Mouse (Mus musculus): ENCODE data around the gene Pex26. TPM values are rescaled to one million over a fixed set of nuclear protein-coding genes. Genes with fewer than 3 reads are reported as not detected.

Pex26 gene
- polyA plus RNA-seq, 1 experiment from 2014 or later: 10.9 TPM

DNA sequence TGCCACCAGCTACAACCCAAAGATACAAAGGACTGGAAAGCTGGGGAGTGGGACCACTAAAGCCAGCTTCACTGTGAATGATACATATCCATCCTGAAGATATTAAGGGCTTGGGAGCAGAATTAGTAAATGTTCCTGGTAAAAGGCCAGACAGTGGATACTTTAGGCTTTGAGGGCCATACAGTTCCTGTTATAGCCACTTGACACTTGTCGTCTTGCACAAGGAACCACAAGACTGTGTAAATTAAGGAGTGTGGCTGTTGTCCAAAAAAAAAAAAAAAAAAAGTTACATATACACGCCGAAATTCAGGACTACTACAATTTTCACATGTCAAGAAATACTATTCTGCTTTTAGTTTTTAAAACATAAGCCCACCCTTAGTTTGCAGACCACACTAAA, 35.1 kb upstream of the Pex26 start:
- ATAC-seq (ENCODE audit: low FRiP score): no peak

DNA sequence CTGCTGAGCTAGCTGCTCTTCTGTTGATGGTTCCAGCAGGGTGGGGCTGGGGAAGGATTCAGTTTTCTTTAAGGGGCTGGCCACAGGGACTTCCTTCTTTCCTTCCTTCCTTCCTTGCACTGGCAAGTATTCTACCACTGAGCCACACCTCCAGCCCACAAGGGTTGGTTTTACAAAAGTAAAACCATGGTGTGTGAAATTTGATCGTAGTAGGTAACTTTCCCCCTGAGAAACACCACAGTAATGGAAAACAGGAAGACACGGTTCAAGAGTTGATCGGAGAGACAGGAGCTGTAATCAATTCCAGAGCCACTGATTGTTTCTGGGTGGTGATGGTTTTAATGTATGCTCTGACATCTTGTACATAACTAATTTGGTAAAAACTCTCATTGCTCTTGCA, 34.0 kb upstream of the Pex26 start:
- peaks cover 22% of the 10 kb centered on the region for H3K4me1 ChIP-seq
- WGBS: 79% methylated on average over 3 of the region's 3 CpGs
- H3K27me3 ChIP-seq: no peaks in the 10 kb centered on the region
- H3K9ac ChIP-seq: no peak overlapping the region
- no peaks in the 10 kb centered on the region for H3K9me3 ChIP-seq
- no peak for ATAC-seq (ENCODE audit: low FRiP score)
- H3K36me3 ChIP-seq (replicated peaks): no peaks in the 10 kb centered on the region
- H3K4me2 ChIP-seq: no peak overlapping the region
- no peak overlapping the region for H3K27ac ChIP-seq
- H3K4me3 ChIP-seq (replicated peaks): no peak overlapping the region

More for the DNA sequence above, 35.1 kb upstream of the Pex26 start:
- Histone ChIP-seq H3K4me1 (peaks cover 22% of the 10 kb centered on the region), H3K9ac (no peak overlapping the region), H3K27ac (no peak overlapping the region), H3K9me3 (no peaks in the 10 kb centered on the region), H3K27me3 (no peaks in the 10 kb centered on the region; the same call in 1 of the 2 replicates), H3K4me2 (no peak overlapping the region), H3K4me3 (replicated peaks) (no peak overlapping the region), H3K36me3 (replicated peaks) (no peaks in the 10 kb centered on the region)
- WGBS: 59% methylated on average over 3 of the region's 3 CpGs

DNA sequence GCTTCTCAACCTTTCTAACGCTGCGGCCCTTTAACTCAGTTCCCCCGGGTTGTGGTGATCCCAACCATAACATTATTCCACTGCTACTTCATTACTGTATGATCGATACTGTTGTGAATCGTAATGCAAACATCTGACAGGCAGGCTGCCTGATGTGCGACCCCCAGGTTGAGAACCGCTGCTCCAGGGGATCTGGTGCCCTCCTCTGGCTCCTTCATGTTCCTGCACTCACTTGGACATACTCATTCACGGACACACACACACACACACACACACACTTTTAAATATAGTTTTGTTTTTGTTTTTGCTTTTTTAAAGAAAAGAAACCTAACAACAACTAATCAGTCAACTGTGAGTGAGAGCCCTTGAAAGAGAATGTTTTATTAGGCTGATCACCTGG, 33.3 kb upstream of the Pex26 start:
- Histone ChIP-seq H3K9me3 (no peaks in the 10 kb centered on the region), H3K4me1 (peaks cover 17% of the 10 kb centered on the region), H3K27ac (no peak overlapping the region), H3K27me3 (no peaks in the 10 kb centered on the region), H3K9ac (no peak overlapping the region), H3K4me3 (replicated peaks) (no peak overlapping the region), H3K36me3 (replicated peaks) (no peaks in the 10 kb centered on the region), H3K4me2 (no peak overlapping the region)
- 96% methylated on average over 8 of the region's 8 CpGs for WGBS
- no peak for ATAC-seq (ENCODE audit: low FRiP score)

- Histone ChIP-seq H3K36me3 (replicated peaks) (no peaks in the 10 kb centered on the region), H3K9me3 (no peaks in the 10 kb centered on the region), H3K27ac (no peak overlapping the region), H3K4me1 (peaks cover 6% of the 10 kb centered on the region; the same call in 1 of the 2 replicates), H3K9ac (no peak overlapping the region), H3K4me2 (no peak overlapping the region), H3K27me3 (no peaks in the 10 kb centered on the region), H3K4me3 (replicated peaks) (no peak overlapping the region)
- no peak for ATAC-seq (ENCODE audit: low FRiP score)
- 68% methylated on average over 6 of the region's 6 CpGs for WGBS
These were observed 31.7 kb upstream of the Pex26 start for GRCm38 (mm10) chr6:121151732-121152131.

- 77% methylated on average over 8 of the region's 8 CpGs for WGBS
- no peaks in the 10 kb centered on the region for H3K9me3 ChIP-seq
- 0 out of 2 replicates have a peak, but pooled peaks cover 3% of the 10 kb centered on the region for H3K4me1 ChIP-seq
- H3K4me3 ChIP-seq (replicated peaks): no peak overlapping the region
- H3K4me2 ChIP-seq: no peak overlapping the region
- no peak overlapping the region for H3K9ac ChIP-seq
- H3K27me3 ChIP-seq: no peaks in the 10 kb centered on the region
- no peak for ATAC-seq (ENCODE audit: low FRiP score)
- no peak overlapping the region for H3K27ac ChIP-seq
- H3K36me3 ChIP-seq (replicated peaks): no peaks in the 10 kb centered on the region
These were observed 30.3 kb upstream of the Pex26 start for GRCm38 (mm10) chr6:121153177-121153576.

- Histone ChIP-seq H3K4me3 (replicated peaks) (no peak overlapping the region), H3K36me3 (replicated peaks) (no peaks in the 10 kb centered on the region), H3K27me3 (no peaks in the 10 kb centered on the region), H3K4me1 (0 out of 2 replicates have a peak, but pooled peaks cover 3% of the 10 kb centered on the region), H3K9ac (no peak overlapping the region), H3K9me3 (no peaks in the 10 kb centered on the region), H3K4me2 (no peak overlapping the region), H3K27ac (no peak overlapping the region)
- ATAC-seq (ENCODE audit: low FRiP score): no peak
- WGBS: 92% methylated on average over 16 of the region's 16 CpGs
These were observed 28.8 kb upstream of the Pex26 start for GRCm38 (mm10) chr6:121154451-121155300.

- 86% methylated on average over 2 of the region's 2 CpGs for WGBS
- Histone ChIP-seq H3K4me2 (no peak overlapping the region), H3K4me1 (0 out of 2 replicates have a peak, but pooled peaks cover 3% of the 10 kb centered on the region), H3K9ac (no peak overlapping the region), H3K27me3 (no peaks in the 10 kb centered on the region), H3K36me3 (replicated peaks) (no peaks in the 10 kb centered on the region), H3K27ac (no peak overlapping the region), H3K4me3 (replicated peaks) (no peak overlapping the region), H3K9me3 (no peaks in the 10 kb centered on the region)
- no peak for ATAC-seq (ENCODE audit: low FRiP score)
These were observed 27.4 kb upstream of the Pex26 start for GRCm38 (mm10) chr6:121156030-121156429.

GRCm38 (mm10) chr6:121159616-121160015, 23.9 kb upstream of the Pex26 start:
- H3K9ac ChIP-seq: no peak overlapping the region
- no peaks in the 10 kb centered on the region for H3K9me3 ChIP-seq
- WGBS: 90% methylated on average over 5 of the region's 5 CpGs
- H3K4me3 ChIP-seq (replicated peaks): no peak overlapping the region
- no peak for ATAC-seq (ENCODE audit: low FRiP score)
- no peak overlapping the region for H3K27ac ChIP-seq
- H3K27me3 ChIP-seq: no peaks in the 10 kb centered on the region
- no peaks in the 10 kb centered on the region for H3K36me3 ChIP-seq (replicated peaks)
- no peak overlapping the region for H3K4me2 ChIP-seq
- no peaks in the 10 kb centered on the region for H3K4me1 ChIP-seq

DNA sequence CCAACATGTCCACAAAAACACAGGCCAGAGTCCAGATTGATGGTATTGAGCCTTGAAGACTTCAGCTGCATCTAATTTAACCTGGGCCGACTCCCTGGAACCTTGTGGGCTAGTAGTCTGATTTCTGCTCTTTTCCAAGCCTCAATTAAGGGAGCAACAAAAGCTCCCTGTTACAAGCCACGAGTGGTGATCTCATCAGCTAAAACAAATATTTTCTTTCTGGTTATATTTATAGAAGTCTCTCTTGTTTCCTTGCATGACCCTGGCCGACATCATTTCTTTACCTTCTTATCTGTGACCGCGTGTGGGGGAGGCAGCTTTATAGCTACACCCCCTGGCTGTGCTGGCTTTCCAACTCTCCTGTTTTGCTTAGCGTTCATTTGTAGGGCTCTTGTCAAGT, 23.3 kb upstream of the Pex26 start:
- Histone ChIP-seq H3K9ac (no peak overlapping the region), H3K27ac (no peak overlapping the region), H3K27me3 (no peaks in the 10 kb centered on the region), H3K9me3 (no peaks in the 10 kb centered on the region), H3K4me1 (no peaks in the 10 kb centered on the region), H3K36me3 (replicated peaks) (no peaks in the 10 kb centered on the region), H3K4me2 (no peak overlapping the region), H3K4me3 (replicated peaks) (no peak overlapping the region)
- ATAC-seq (ENCODE audit: low FRiP score): no peak
- WGBS: 75% methylated on average over 6 of the region's 6 CpGs

- H3K9ac ChIP-seq: no peak overlapping the region
- WGBS: 92% methylated on average over 12 of the region's 12 CpGs
- no peak overlapping the region for H3K4me3 ChIP-seq (replicated peaks)
- no peak for ATAC-seq (ENCODE audit: low FRiP score)
- no peaks in the 10 kb centered on the region for H3K27me3 ChIP-seq
- no peak overlapping the region for H3K27ac ChIP-seq
- no peak overlapping the region for H3K4me2 ChIP-seq
- no peaks in the 10 kb centered on the region for H3K9me3 ChIP-seq
- H3K4me1 ChIP-seq: 0 out of 2 replicates have a peak, but pooled peaks cover 6% of the 10 kb centered on the region
- no peaks in the 10 kb centered on the region for H3K36me3 ChIP-seq (replicated peaks)
These were observed 20.9 kb upstream of the Pex26 start for GRCm38 (mm10) chr6:121162616-121163015.

DNA sequence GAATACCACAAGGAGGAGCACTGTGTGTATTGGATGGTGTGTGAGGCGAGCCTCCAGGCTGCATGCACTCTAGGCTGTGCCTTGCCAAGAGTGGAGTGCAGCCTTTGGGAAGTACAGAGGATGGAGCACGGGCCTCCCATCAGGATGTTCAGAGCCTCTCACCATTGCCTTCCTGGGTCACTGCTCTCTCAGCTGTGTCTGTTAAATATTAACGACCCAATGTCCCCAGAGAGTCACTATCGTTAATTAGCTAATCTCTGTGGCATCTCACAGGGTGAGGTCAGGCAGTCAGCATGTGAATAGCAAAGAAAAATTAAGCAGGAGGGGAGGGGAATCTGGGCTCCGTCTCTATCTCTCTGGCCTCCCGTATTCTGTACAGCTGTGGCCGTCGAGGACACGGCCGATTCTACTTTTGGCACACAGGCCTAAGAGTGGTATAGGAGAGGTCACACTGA, 17.3 kb upstream of the Pex26 start:
- Histone ChIP-seq H3K4me3 (replicated peaks) (no peak overlapping the region), H3K9me3 (no peaks in the 10 kb centered on the region), H3K36me3 (replicated peaks) (no peaks in the 10 kb centered on the region), H3K27ac (no peak overlapping the region), H3K27me3 (no peaks in the 10 kb centered on the region), H3K4me1 (0 out of 2 replicates have a peak, but pooled peaks cover 6% of the 10 kb centered on the region), H3K9ac (no peak overlapping the region), H3K4me2 (no peak overlapping the region)
- WGBS: 41% methylated on average over 10 of the region's 10 CpGs
- ATAC-seq (ENCODE audit: low FRiP score): peak; percentile 53; the same call in 1 of the 2 replicates

GRCm38 (mm10) chr6:121167381-121167975, 16.0 kb upstream of the Pex26 start:
- no peak for ATAC-seq (ENCODE audit: low FRiP score)
- WGBS: 77% methylated on average over 7 of the region's 7 CpGs
- 0 out of 2 replicates have a peak, but pooled peaks cover 6% of the 10 kb centered on the region for H3K4me1 ChIP-seq
- H3K36me3 ChIP-seq (replicated peaks): no peaks in the 10 kb centered on the region
- H3K27ac ChIP-seq: no peak overlapping the region
- no peaks in the 10 kb centered on the region for H3K27me3 ChIP-seq
- H3K9me3 ChIP-seq: no peaks in the 10 kb centered on the region
- H3K4me3 ChIP-seq (replicated peaks): no peak overlapping the region
- no peak overlapping the region for H3K4me2 ChIP-seq
- H3K9ac ChIP-seq: no peak overlapping the region

All from forebrain, embryonic 12.5 days (tissue).